Mouse (Mus musculus) heart, adult 18-20 months (tissue): ENCODE measurements around the gene Det1. TPM values are rescaled to one million over a fixed set of nuclear protein-coding genes. Genes with fewer than 3 reads are reported as not detected.

Experiments
- DNase-seq, 2 experiments: peaks; one replicate each; pipeline ENCODE4 v3.0.0; 2021 to 2022; ENCODE audit warnings: mixed read lengths in 1 of 2
- total RNA-seq, 2 experiments: library from RNA; stranded (reverse); gene quantifications; 2 replicates each; pipeline ENCODE4 v1.2.3; 2021

Det1 gene
- total RNA-seq, 2 experiments from 2014 or later, result 13.9 to 16.5 TPM

DNA sequence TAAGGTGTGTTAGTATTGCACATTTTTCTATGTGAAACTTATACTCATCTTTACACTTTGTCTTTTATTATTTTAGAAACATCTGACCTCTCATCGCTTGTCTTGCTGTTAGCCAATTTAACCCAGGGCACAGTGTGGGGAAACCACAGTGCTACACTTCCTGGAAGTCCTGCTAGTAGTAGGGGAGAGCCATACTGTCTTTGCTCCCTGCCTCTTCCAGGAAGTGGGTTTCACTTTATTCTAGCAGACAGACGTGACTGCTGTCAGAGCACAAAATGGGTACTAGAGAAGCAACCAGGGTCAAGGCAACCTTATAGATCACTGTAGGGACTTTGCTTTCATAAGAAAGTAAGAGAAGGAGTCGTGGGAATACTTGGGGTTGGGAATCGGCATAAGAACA is 7.0 kb upstream of the Det1 start:
- DNase-seq, result no peak

DNA sequence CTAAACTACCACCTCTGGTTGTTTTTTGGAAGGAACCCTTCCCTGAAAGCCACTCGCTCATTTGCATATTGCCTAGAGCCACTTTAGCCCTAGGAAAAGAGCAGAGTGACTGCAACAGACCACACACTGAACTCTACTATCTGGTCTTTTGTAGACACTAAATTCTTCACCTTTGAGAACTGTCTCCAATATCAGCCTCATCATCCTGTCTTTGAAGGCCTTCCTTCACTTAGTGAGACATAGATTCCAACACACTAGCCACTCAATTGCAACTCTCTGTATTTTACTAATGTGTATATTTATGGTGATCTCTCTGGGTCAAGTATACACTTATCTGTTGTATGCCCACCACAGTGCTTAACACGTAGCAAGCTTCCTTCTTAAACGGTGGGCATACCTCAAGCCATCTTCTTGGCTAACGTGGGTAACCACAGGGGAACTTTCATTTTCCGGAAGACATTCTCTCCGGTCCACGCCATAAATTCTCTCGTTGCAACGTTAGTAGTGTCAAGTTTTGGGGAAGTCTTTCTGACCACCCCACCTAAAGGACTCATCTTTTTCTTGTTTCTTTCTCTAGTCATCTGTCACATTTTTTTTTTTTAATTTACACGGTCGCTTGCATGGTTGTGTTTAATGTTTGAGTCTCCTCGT is 872 bp downstream of the Det1 start:
- no peak for DNase-seq

DNA sequence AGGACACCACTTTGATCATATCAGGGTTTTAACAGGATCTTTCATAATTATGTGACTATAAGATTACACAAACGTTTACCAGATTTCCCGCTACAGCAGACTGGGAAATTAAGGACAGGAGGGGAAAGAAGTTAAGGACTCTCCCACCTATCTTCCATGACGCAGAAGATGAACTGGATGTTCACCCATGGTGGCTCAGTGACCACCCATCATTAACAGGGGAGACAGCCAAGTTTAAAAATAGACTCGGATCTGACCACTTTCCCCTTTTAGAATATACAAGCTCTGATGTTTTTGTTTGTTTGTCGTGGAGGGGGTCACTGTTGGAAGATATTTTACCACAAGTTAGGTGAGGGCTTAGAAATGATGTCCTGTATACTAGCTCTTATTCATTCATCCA is 5.5 kb downstream of the Det1 start:
- DNase-seq, result peak; percentile 37 to 48

GRCm38 (mm10) chr7:78837250-78837649 is 9.8 kb downstream of the Det1 start:
- no peak for DNase-seq

GRCm38 (mm10) chr7:78835656-78836055 is 11.4 kb downstream of the Det1 start:
- DNase-seq, result no peak

- no peak for DNase-seq
These were observed 19.2 kb downstream of the Det1 start for GRCm38 (mm10) chr7:78827749-78828362.

- peak; percentile 38 to 42 for DNase-seq
These were observed 20.2 kb downstream of the Det1 start for GRCm38 (mm10) chr7:78826682-78827385.

- no peak for DNase-seq
These were observed 28.7 kb downstream of the Det1 start for GRCm38 (mm10) chr7:78818336-78818735.

GRCm38 (mm10) chr7:78814766-78815165 is 32.3 kb downstream of the Det1 start:
- DNase-seq, result no peak

- no peak for DNase-seq
These were observed 33.3 kb downstream of the Det1 start for GRCm38 (mm10) chr7:78813791-78814190.

DNA sequence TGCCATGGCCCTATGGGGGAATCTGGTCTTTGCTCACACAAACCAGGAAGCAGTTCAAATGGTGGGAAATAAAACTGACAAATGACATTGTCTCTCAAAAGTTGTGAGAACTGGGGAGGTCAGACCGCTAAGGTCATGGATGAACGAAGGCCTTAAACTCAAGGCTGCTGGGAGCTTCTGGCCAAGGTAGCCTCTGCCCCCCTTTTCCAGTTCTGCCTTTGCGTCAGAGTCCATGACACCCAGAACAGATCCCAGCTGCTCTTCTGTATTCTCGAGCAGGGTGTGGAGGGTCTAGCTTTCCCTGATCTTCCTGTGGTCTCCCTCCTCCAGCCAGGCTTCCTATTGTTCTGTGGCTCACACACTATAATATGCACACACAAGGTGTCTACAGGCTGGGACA is 39.9 kb downstream of the Det1 start:
- no peak for DNase-seq

DNA sequence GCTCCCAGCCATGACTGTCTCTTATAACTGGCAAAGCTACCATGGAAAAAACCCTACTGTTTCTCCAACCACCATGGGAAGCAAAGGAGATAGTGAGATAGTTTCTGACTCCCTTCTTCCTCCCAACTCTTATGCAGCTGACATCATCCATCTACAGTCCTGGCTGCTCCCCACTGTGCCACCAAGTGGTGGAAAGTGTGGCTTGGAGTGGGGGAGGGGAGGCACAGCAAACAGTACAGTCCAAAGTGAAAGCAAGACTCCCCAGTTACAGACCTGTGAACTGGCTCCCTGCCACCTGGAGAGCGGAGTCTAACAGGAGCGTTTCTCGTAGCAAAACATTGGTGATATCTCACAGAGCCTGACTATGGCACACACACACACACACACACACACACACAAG is 43.2 kb downstream of the Det1 start:
- no peak for DNase-seq

DNA sequence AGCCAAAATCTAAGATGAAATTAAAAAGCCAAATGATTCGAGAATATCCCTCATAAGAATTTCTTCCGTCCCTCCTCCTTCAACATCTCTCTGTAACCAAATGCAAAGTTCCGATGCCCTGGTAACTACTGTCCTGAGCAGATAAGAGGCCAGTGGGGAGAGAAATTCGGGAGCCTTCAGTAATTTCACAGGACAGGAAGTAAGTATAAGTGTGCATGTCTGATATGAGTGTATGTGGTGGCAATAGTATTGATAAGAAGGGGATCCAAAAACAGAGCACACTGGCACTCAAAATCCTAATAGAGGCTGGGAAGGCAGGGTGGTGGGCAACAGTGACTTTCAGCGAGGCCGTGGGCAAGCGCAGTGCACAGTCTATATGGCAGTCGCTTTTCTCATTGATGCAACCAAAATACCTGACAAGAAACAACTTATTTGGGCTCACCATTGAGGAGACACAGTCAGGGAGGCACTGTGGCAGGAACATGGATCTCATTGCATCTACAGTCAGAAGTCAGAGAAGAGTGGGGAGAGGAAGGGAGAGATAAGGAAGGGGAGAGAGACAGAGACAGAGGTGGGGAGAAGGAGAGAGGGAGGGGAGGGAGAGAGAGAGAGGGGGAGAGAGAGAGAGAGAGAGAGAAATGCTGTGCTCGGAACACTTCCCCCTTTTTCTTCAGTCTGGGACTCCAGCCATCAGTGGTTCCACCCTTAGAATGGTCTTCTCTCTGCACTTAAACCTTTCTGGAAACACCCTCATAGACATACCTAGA is 47.1 kb downstream of the Det1 start:
- no peak for DNase-seq

GRCm38 (mm10) chr7:78797843-78798455 is 49.1 kb downstream of the Det1 start:
- DNase-seq, result peak in 1 of 2 experiments; percentile 25

DNA sequence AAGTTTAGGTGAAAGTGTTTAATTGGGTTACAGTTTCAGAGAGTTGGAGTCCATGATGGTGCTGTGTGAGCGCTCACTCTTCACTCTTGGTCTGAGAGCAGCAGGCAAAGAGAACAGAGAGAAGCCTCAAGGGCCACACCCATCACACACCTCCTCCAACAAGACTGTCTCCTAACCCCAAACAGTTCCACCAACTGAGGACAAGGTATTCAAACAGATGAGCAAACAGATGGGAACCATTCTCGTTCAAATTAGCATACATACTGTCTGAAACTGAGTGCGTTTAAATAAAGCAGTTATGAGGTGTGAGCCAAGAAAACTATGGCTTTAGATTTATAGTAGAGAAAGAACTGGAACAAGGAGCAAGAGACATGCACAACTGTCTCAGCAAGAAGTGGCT is 50.4 kb downstream of the Det1 start:
- DNase-seq, result no peak

DNA sequence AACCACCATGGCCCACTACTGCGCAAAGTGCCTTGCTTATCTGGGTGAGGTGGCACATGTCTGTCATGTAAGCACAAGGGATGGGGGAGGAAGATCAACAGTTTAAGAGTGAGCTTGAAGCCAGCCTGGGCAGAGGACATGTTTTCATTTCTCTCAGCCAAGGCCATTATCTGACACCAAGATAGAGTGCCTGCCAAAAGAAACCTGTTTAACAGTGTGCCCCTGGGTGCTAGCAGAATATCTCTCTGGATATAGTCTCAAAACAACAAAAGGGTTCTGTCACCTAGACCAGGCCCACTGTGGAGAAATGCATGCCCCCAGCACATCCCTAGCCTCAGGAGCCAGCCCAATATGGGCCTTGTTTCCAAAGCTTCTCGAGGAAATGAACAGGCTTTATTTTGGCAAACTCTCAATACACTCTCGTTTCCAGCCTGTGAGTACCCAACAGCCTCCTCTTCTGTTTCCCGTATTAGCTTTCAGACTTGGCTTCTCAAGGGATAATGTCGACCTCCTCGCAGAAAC is 52.4 kb downstream of the Det1 start:
- peak; percentile 49 to 53 for DNase-seq

- no peak for DNase-seq
These were observed 53.0 kb downstream of the Det1 start for GRCm38 (mm10) chr7:78793895-78794570.

DNA sequence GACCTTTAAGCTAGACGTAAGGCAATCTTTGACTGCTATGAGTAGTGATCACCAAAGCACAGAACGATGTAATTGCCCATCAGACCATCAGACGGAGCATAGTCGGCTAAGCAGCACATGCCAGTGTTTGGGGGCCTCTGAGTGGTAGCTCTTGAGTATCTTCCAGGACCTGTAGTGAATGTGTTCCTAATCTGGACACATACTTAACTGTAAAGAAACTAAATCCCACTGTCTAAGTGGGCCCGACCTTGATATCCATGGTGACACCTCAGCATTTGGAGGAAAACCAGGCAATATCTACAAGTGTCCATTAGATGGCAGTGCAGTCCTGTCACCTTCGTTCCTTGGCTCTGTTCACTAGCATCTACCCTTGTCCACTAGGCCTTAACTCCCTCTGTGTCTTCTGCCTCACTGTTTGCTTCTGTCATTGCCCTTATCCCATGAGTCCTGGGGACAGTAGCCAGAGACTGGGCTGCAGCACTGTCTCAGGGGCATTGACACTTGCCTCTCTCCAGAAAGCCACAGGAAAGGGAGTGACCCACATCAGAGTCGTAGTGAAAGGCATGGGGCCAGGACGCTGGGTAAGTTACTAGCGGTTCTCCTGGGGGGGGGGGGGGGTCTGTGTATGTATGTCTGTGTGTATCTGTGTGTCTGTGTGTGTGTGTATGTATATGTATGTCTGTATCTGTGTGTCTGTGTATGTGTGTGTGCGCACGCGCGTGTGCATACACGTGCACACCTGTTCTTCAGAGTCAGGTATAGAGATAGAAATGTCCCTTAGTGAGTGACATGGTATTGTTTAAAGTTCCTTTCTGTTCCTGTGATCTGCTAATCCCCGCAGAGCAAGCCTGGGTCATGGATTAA is 55.5 kb downstream of the Det1 start:
- peak; percentile 59 to 64 for DNase-seq

- DNase-seq, result no peak
These were observed 59.2 kb downstream of the Det1 start for GRCm38 (mm10) chr7:78787793-78788380.

DNA sequence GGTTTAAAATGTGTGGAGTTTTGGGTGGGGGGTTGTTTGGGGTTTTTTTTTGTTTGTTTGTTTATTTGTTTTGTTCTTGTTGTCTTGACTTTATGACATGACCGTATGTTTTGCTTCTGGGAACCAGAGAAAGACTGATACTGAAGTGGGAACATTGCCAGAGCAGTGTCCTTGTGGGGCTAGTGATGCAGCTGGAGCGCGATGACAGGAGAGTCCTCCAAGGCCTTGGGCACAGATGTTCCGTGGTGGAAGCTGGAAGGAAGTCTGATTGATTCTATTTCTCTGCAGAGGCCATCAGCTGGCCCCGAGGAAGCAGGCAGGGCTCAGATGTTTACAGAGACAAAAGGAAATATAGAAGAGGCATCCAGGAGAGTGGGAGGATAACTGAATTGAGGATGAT is 61.2 kb downstream of the Det1 start:
- no peak for DNase-seq
